Mouse (Mus musculus) skeletal muscle tissue, adult 2 months (tissue): ENCODE measurements at regions not wholly inside any gene's neighbourhood (a gene's known extent, or its start where the extent isn't known, plus 50 kb on each side); places are given as distances from the start of the nearest gene placed in this dataset.

Experiments used
- DNase-seq: peaks from one replicate; pipeline ENCODE4 v3.0.0-alpha.2; 2012; ENCODE audit warnings: low read depth, low spot score

- no peak for DNase-seq
These were observed 199.7 kb upstream of the Gm9008 start for GRCm38 (mm10) chr6:76697146-76697891.

- DNase-seq, result no peak
These were observed 191.2 kb upstream of the Gm9008 start for GRCm38 (mm10) chr6:76688831-76689230.

- DNase-seq, result no peak
These were observed 142.0 kb upstream of the Gm9008 start for GRCm38 (mm10) chr6:76639583-76639982.

- no peak for DNase-seq
These were observed 130.8 kb upstream of the Gm9008 start for GRCm38 (mm10) chr6:76628379-76628778.

- no peak for DNase-seq
These were observed 123.9 kb upstream of the Gm9008 start for GRCm38 (mm10) chr6:76621499-76621898.

GRCm38 (mm10) chr6:76620754-76621204, 123.2 kb upstream of the Gm9008 start:
- peak; percentile 1 for DNase-seq
